8 mouse cellular contexts compared by ENCODE assay signal in genomic region chr4:116555413-116556300, GRCm38 (mm10). TPM values are rescaled to one million over a fixed set of nuclear protein-coding genes. Genes with fewer than 3 reads are reported as not detected.
DNase-seq lines count a peak whose midpoint lies in the region; ATAC-seq and TF ChIP-seq lines count a peak whose summit lies in the region.

TSS of gene Tmem69 (minus strand) at chr4:116555936.

- peaks cover 20% of the 10 kb centered on the region for H3K36me3 ChIP-seq in ES-Bruce4 (ENCODE audit: control insufficient read depth, insufficient read depth, low read length, poor library complexity, severe bottlenecking)
- peaks cover 11% of the 10 kb centered on the region for H3K36me3 ChIP-seq in forebrain, embryonic 13.5 days (ENCODE audit: poor library complexity, severe bottlenecking)
- H3K36me3 ChIP-seq in neural tube, embryonic 15.5 days: peaks cover 13% of the 10 kb centered on the region

- peak within 1 kb of the TSS; percentile 79 for H3K4me2 ChIP-seq in forebrain, embryonic 13.5 days
- peak within 1 kb of the TSS; percentile 81 for H3K4me2 ChIP-seq in neural tube, embryonic 15.5 days

- no peaks in the 10 kb centered on the region for H3K4me1 ChIP-seq in ES-Bruce4 (ENCODE audit: control insufficient read depth, insufficient read depth, low read length)
- peaks cover 34% of the 10 kb centered on the region for H3K4me1 ChIP-seq in forebrain, embryonic 13.5 days
- peaks cover 24% of the 10 kb centered on the region for H3K4me1 ChIP-seq in neural tube, embryonic 15.5 days

- no peak for TF ChIP-seq EP300 in ES-Bruce4 (IDR thresholded peaks at IDR 0.05; ENCODE audit: insufficient read depth, low read depth, low read length)

- TF ChIP-seq POLR2A in ES-Bruce4 (IDR thresholded peaks at IDR 0.05; ENCODE audit: insufficient read depth, low read length): peak; percentile 52

- no peaks in the 10 kb centered on the region for H3K9me3 ChIP-seq in ES-Bruce4 (replicated peaks; ENCODE audit: control insufficient read depth, insufficient read depth, low read length, poor library complexity, severe bottlenecking)
- no peaks in the 10 kb centered on the region for H3K9me3 ChIP-seq in forebrain, embryonic 13.5 days (replicated peaks)
- H3K9me3 ChIP-seq in neural tube, embryonic 15.5 days (replicated peaks): no peaks in the 10 kb centered on the region

- intact Hi-C loops in heart, postnatal 14 days (cut with DNase I): loop anchor here (5.0 kb wide), 1 partner anchor 132 kb away; the partner anchor contains the start of gene Prdx1

- H3K27me3 ChIP-seq in ES-Bruce4 (ENCODE audit: control insufficient read depth, insufficient read depth, low read length, poor library complexity, severe bottlenecking): no peaks in the 10 kb centered on the region
- no peaks in the 10 kb centered on the region for H3K27me3 ChIP-seq in forebrain, embryonic 13.5 days
- H3K27me3 ChIP-seq in neural tube, embryonic 15.5 days (replicated peaks): no peaks in the 10 kb centered on the region

- peak within 1 kb of the TSS; percentile 64 for H3K27ac ChIP-seq in ES-Bruce4 (ENCODE audit: insufficient read depth, low read length)
- peak within 1 kb of the TSS; percentile 91 for H3K27ac ChIP-seq in forebrain, embryonic 13.5 days
- H3K27ac ChIP-seq in neural tube, embryonic 15.5 days (replicated peaks): peak within 1 kb of the TSS; percentile 95

- TF ChIP-seq CTCF in ES-Bruce4 (IDR thresholded peaks at IDR 0.05; ENCODE audit: low read depth, low read length): no peak

- H3K4me3 ChIP-seq in ES-Bruce4 (ENCODE audit: low read depth, low read length): peak within 1 kb of the TSS; percentile 100
- H3K4me3 ChIP-seq in forebrain, embryonic 13.5 days: peak within 1 kb of the TSS; percentile 91
- H3K4me3 ChIP-seq in neural tube, embryonic 15.5 days (replicated peaks): peak within 1 kb of the TSS; percentile 93

- peak; percentile 85 for DNase-seq in c-Kit-positive CD71-positive TER-119-positive erythroid progenitor cells, embryonic 14.5 days (ENCODE audit: low spot score)
- peak; percentile 64 to 85 for DNase-seq in heart, postnatal 14 days
- DNase-seq in layer of hippocampus, adult 11-12 months (ENCODE audit: low spot score): peak; percentile 85
- DNase-seq in lung, adult 18-20 months: peak; percentile 75 to 83
- DNase-seq in testis, postnatal 14 days (ENCODE audit: low spot score): peak; percentile 76

- 4% methylated on average over 23 of the region's 23 CpGs for WGBS in forebrain, embryonic 13.5 days
- 5% methylated on average over 23 of the region's 23 CpGs for WGBS in neural tube, embryonic 15.5 days

- peak within 1 kb of the TSS; percentile 84 for H3K9ac ChIP-seq in ES-Bruce4 (ENCODE audit: low read depth, poor library complexity, severe bottlenecking)
- H3K9ac ChIP-seq in forebrain, embryonic 13.5 days: peak within 1 kb of the TSS; percentile 75
- peak within 1 kb of the TSS; percentile 76 for H3K9ac ChIP-seq in neural tube, embryonic 15.5 days (replicated peaks)

- ATAC-seq in forebrain, embryonic 13.5 days: no peak
- no peak for ATAC-seq in neural tube, embryonic 15.5 days (ENCODE audit: low FRiP score)

RNA-seq across cellular contexts. Expression of gene Tmem69, which starts in this region (rescaled TPM):
- 25.0 and 25.3 TPM in 2 replicates for polyA plus RNA-seq in ES-Bruce4 (2011; ENCODE audit: insufficient read depth, insufficient read length, low read depth, missing spikeins)
- polyA plus RNA-seq in forebrain, embryonic 13.5 days (2015; fragmentation: Nextera tagmentation; extraction: Ambion mirVana): 24.5 and 26.7 TPM in 2 replicates
- total RNA-seq in heart, postnatal 14 days (2021): 10 to 100 TPM; 19.1 to 21.9 TPM
- 23.8 and 27.7 TPM in 2 replicates for polyA plus RNA-seq in neural tube, embryonic 15.5 days (2015; fragmentation: Nextera tagmentation; extraction: Ambion mirVana)
